Mouse (Mus musculus) midbrain, postnatal 0 days (tissue): ENCODE data around the gene Zfp518a. TPM values are rescaled to one million over a fixed set of nuclear protein-coding genes. Genes with fewer than 3 reads are reported as not detected.
A peak's percentile ranks its signal among the peaks of the same experiment; 100 is the strongest.

Source experiments
- ATAC-seq: fragments of 200-750 bp; cut with Nextera tagmentation; 2 replicates; pipeline ENCODE4 v1.8.0; 2017; ENCODE audit warnings: moderate number of reproducible peaks, mild to moderate bottlenecking, moderate TSS enrichment, moderate library complexity; ENCODE audit not compliant: low FRiP score
- DNase-seq: peaks from one replicate; pipeline ENCODE4 v3.0.0-alpha.2; 2015; ENCODE audit warnings: low spot score
- H3K27ac ChIP-seq: fragments of 300-500 bp; sonication (generic); 2 replicates; pipeline ENCODE4 v1.5.1; 2014; ENCODE audit warnings: low read depth, mild to moderate bottlenecking, low read length, mixed read lengths
- H3K27me3 ChIP-seq: fragments of 300-500 bp; sonication (generic); 2 replicates; pipeline ENCODE4 v1.6.1; 2014; ENCODE audit warnings: low read length, control low read depth, mixed read lengths; ENCODE audit not compliant: insufficient read depth
- H3K36me3 ChIP-seq: fragments of 300-500 bp; sonication (generic); 2 replicates; pipeline ENCODE4 v1.6.1; 2014; ENCODE audit warnings: low read length, control low read depth, mixed read lengths; ENCODE audit not compliant: insufficient read depth
- H3K4me1 ChIP-seq: fragments of 300-500 bp; sonication (generic); 2 replicates; pipeline ENCODE4 v1.6.1; 2014; ENCODE audit warnings: mild to moderate bottlenecking, control low read depth, antibody characterized with exemption, low read length, mixed read lengths; ENCODE audit not compliant: insufficient read depth
- H3K4me2 ChIP-seq: fragments of 300-500 bp; sonication (generic); 2 replicates; pipeline ENCODE4 v1.6.1; 2014; ENCODE audit warnings: low read depth, mild to moderate bottlenecking, low read length, mixed read lengths; ENCODE audit not compliant: poor library complexity, severe bottlenecking
- H3K4me3 ChIP-seq: fragments of 300-500 bp; sonication (generic); 2 replicates; pipeline ENCODE4 v1.5.1; 2014; ENCODE audit warnings: low read depth, mild to moderate bottlenecking, low read length, moderate library complexity
- H3K9ac ChIP-seq: fragments of 300-500 bp; sonication (generic); replicated peaks from 2 replicates; pipeline ENCODE4 v1.6.1; 2014; ENCODE audit warnings: mild to moderate bottlenecking, low read length, moderate library complexity, mixed read lengths; ENCODE audit not compliant: poor library complexity, severe bottlenecking
- H3K9me3 ChIP-seq: fragments of 300-500 bp; sonication (generic); 2 replicates; pipeline ENCODE4 v1.6.1; 2016; ENCODE audit warnings: low read length, control low read depth
- CTCF ChIP-seq: IDR thresholded peaks from 2 replicates; pipeline ENCODE4 v1.5.1; 2016; ENCODE audit warnings: antibody characterized with exemption, mild to moderate bottlenecking
- WGBS: fragments of 180-500 bp; shearing (Covaris S2); extraction: QIAGEN DNeasy Blood & Tissue Kit; methylation state at CpG from one replicate; pipeline ENCODE4 v1.1.7; 2014; 5-methylcytosine and 5-hydroxymethylcytosine counted together
- polyA plus RNA-seq: library from polyadenylated mRNA; unstranded; fragments of >200 nt; fragmentation: Nextera tagmentation; extraction: Ambion mirVana; gene quantifications from 2 replicates; pipeline ENCODE4 v1.2.1, GENCODE M21; 2015
- total RNA-seq: library from RNA; depleted of rRNA; stranded (reverse); fragments of >200 nt; gene quantifications from 2 replicates; pipeline ENCODE4 v1.2.3, GENCODE M21; 2014; rRNA removed

Zfp518a gene
- total RNA-seq (11.2 and 15.0 TPM in 2 replicates), polyA plus RNA-seq (2.4 TPM in 2 replicates)

GRCm38 (mm10) chr19:40894519-40895392 lies at the start of gene Zfp518a:
Gene Zfp518a, plus strand, starts transcription at chr19:40894705.
- Histone ChIP-seq H3K27me3 (peaks cover 18% of the 10 kb centered on the region), H3K9me3 (no peaks in the 10 kb centered on the region), H3K36me3 (no peaks in the 10 kb centered on the region), H3K9ac (peak within 1 kb of the TSS; percentile 67), H3K4me1 (no peaks in the 10 kb centered on the region), H3K27ac (peak within 1 kb of the TSS; percentile 96), H3K4me3 (peak within 1 kb of the TSS; percentile 69), H3K4me2 (peak within 1 kb of the TSS; percentile 64)
- no peak for TF ChIP-seq CTCF
- peak; percentile 95 for ATAC-seq
- DNase-seq, result peak; percentile 97
- under 1% methylated on average over 81 of the region's 89 CpGs for WGBS

DNA sequence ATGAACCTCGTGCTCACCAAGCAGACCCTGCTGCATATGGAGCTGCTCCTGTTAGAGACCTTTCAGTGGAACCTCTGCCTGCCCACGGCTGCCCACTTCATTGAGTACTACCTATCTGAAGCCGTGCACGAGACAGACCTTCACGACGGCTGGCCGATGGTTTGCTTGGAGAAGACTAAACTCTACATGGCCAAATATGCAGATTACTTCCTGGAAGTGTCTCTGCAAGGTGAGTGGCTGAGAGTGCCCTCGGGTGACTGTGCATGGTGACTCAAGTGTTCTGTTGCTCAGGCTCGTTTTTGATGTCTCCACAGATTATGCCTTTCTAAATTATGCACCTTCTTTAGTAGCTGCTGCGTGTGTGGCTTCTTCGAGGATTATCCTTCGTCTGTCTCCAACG lies 49.8 kb upstream of the Zfp518a start:
- ATAC-seq, result no peak
- no peak overlapping the region for H3K27ac ChIP-seq
- no peak for TF ChIP-seq CTCF

DNA sequence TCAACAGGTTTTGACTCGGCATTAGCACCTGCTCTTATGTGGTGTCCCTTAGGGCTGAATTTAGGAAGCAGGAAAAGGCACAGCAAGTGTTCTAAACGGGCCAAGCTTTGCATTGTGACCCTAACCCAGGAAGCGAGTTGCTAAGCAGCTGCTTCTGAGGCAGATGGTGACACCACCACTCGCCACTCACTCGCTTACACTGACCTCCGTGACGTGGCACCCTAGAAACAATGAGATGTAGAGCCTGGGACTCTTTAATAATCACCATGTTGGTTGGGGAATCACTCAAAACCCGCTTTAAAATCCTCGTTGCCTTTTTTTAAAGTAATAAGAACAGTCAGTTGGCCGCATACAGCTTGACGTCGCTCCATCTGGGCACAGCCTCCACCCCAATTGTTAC lies 45.1 kb upstream of the Zfp518a start:
- no peaks in the 10 kb centered on the region for H3K27me3 ChIP-seq
- H3K36me3 ChIP-seq, result peaks cover 33% of the 10 kb centered on the region
- H3K9me3 ChIP-seq, result no peaks in the 10 kb centered on the region
- 77% methylated on average over 12 of the region's 12 CpGs for whole genome bisulfite sequencing
- H3K27ac ChIP-seq, result no peak overlapping the region
- no peak for ATAC-seq
- DNase-seq, result no peak
- H3K4me1 ChIP-seq, result no peaks in the 10 kb centered on the region
- no peak overlapping the region for H3K4me2 ChIP-seq
- H3K4me3 ChIP-seq, result no peak overlapping the region
- H3K9ac ChIP-seq, result no peak overlapping the region
- no peak for TF ChIP-seq CTCF

More for the DNA sequence above, 49.8 kb upstream of the Zfp518a start:
- no peaks in the 10 kb centered on the region for H3K4me1 ChIP-seq
- H3K9ac ChIP-seq, result no peak overlapping the region
- H3K27me3 ChIP-seq, result no peaks in the 10 kb centered on the region
- no peak for DNase-seq
- no peak overlapping the region for H3K4me2 ChIP-seq
- peaks cover 52% of the 10 kb centered on the region for H3K36me3 ChIP-seq
- 87% methylated on average over 13 of the region's 13 CpGs for WGBS
- H3K4me3 ChIP-seq, result no peak overlapping the region
- no peaks in the 10 kb centered on the region for H3K9me3 ChIP-seq

GRCm38 (mm10) chr19:40859555-40859954 lies 35.0 kb upstream of the Zfp518a start:
- no peaks in the 10 kb centered on the region for H3K36me3 ChIP-seq
- no peaks in the 10 kb centered on the region for H3K4me1 ChIP-seq
- TF ChIP-seq CTCF, result no peak
- H3K27me3 ChIP-seq, result peaks cover 5% of the 10 kb centered on the region; the same call in 1 of the 2 replicates
- H3K4me3 ChIP-seq, result no peak overlapping the region
- H3K9me3 ChIP-seq, result no peaks in the 10 kb centered on the region
- no peak overlapping the region for H3K4me2 ChIP-seq
- H3K27ac ChIP-seq, result no peak overlapping the region
- 56% methylated on average over 4 of the region's 4 CpGs for WGBS
- ATAC-seq (no peak), DNase-seq (peak; percentile 28)
- no peak overlapping the region for H3K9ac ChIP-seq

- 41% methylated on average over 5 of the region's 5 CpGs for WGBS
- H3K4me1 ChIP-seq, result no peaks in the 10 kb centered on the region
- H3K4me3 ChIP-seq, result no peak overlapping the region
- H3K27ac ChIP-seq, result no peak overlapping the region
- H3K4me2 ChIP-seq, result no peak overlapping the region
- no peaks in the 10 kb centered on the region for H3K36me3 ChIP-seq
- H3K27me3 ChIP-seq, result peaks cover 35% of the 10 kb centered on the region
- H3K9ac ChIP-seq, result no peak overlapping the region
- DNase-seq (no peak), ATAC-seq (no peak)
- TF ChIP-seq CTCF, result no peak
- H3K9me3 ChIP-seq, result no peaks in the 10 kb centered on the region
Observed at GRCm38 (mm10) chr19:40868284-40868683, 26.2 kb upstream of the Zfp518a start.

DNA sequence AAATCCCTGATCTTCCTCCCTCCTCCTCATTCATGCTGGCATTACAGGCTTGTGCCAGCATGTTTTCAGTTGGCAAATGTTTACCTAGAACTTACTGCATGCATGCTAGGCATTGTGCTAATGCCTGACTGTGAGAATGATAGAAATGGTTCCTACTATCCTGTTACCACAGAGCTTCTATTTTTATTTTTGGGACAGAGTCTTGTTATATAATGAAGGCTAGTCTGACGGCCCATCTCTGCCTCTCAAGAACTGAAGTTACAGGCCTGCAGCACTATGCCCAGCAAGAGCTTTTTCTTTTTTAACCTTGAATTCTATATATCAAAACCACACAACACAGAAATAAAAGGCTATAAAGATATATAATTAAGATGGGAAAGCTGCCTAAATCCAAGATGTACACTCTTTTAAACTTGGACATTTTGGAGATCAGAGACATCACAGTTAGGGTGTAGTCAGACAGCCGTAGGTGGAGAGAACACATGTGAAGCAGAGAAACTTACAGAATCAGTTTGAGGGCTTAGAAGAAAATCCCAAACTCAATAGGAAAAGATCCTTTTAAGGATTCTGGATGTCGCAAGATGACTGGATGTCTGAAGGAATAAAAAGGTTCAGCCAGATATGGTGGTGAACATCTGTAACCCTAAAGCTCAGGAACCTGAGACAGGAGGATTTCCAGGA lies 24.9 kb upstream of the Zfp518a start:
- no peak overlapping the region for H3K27ac ChIP-seq
- no peaks in the 10 kb centered on the region for H3K36me3 ChIP-seq
- peaks cover 33% of the 10 kb centered on the region for H3K27me3 ChIP-seq
- H3K9ac ChIP-seq, result no peak overlapping the region
- no peak overlapping the region for H3K4me2 ChIP-seq
- DNase-seq (no peak), ATAC-seq (no peak)
- WGBS, result 94% methylated on average over 3 of the region's 3 CpGs
- H3K4me3 ChIP-seq, result no peak overlapping the region
- no peak for TF ChIP-seq CTCF
- H3K4me1 ChIP-seq, result no peaks in the 10 kb centered on the region
- no peaks in the 10 kb centered on the region for H3K9me3 ChIP-seq
